Mouse (Mus musculus) brain, embryonic 14.5 days (tissue): ENCODE data around the gene Mrps2. TPM values are rescaled to one million over a fixed set of nuclear protein-coding genes. Genes with fewer than 3 reads are reported as not detected.

ENCODE experiments used
- DNase-seq: peaks from one replicate; pipeline ENCODE4 v3.0.0-alpha.2; 2011; ENCODE audit warnings: low read depth
- CTCF ChIP-seq: fragments of 200-500 bp; IDR thresholded peaks from 2 replicates; pipeline ENCODE4 v1.5.1; 2012; ENCODE audit warnings: inconsistent platforms, mild to moderate bottlenecking, moderate library complexity, borderline replicate concordance; ENCODE audit not compliant: insufficient read depth, insufficient read length; ENCODE audit errors: extremely low read depth
- POLR2A ChIP-seq: fragments of 200-500 bp; IDR thresholded peaks from 2 replicates; pipeline ENCODE4 v1.6.1; 2012; ENCODE audit warnings: mild to moderate bottlenecking, inconsistent platforms, borderline replicate concordance; ENCODE audit not compliant: poor library complexity, insufficient read depth, insufficient read length, severe bottlenecking; ENCODE audit errors: extremely low read depth
- polyA plus RNA-seq: library from polyadenylated mRNA; depleted of rRNA; stranded (reverse); fragments of >200 nt; gene quantifications from 2 replicates; pipeline ENCODE4 v1.2.3, GENCODE M21; 2012

Gene Mrps2
- polyA plus RNA-seq, 1 experiment, result 50.3 TPM

DNA sequence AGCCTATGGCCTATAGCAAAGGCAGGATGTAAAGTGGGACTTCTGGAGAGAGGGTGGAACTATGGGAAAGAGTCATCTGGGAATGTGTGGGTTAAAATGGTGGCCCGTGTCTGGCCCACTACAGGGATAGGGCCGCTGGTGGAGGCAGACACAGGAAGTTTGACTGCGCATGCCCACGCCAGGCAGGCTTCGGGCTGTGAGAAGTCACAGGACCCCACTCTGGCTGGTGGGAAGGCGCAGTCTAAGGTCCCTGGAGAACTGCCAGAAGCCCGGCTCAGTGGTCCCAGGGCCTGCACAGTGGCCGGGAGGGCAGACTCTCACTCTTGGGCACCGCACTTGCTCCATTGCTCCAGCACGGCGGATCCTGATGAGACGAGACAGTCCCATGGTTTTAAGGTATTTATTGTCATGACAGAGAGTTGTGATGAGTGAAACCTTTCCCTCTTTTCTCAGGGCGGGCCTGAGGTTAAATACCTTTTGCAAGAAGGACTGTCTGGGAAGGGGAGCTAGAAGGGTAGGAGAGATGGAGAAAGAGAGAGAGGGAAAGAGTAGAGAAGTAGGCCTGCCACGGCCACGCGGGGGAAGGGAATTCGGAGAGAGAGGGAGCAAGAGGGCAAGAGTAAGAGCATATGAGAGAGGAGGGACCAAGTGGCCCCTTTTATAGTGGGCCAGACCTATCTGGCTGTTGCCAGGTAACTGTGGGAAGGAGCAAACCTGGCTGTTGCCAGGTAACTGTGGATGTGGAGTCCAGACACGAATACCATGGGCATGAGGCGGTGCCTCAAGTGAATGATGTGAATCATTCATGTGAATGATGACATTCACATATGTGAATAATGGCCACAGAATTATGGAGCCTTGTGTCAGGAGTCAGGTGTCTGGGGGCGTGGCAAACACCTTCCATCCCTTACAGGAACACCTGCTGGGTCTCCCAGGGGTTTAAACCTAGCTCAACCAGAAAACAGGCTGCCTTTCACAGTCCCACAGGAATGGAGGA, 11.6 kb downstream of the Mrps2 start:
- no peak for TF ChIP-seq POLR2A
- no peak for TF ChIP-seq CTCF
- DNase-seq, result no peak

DNA sequence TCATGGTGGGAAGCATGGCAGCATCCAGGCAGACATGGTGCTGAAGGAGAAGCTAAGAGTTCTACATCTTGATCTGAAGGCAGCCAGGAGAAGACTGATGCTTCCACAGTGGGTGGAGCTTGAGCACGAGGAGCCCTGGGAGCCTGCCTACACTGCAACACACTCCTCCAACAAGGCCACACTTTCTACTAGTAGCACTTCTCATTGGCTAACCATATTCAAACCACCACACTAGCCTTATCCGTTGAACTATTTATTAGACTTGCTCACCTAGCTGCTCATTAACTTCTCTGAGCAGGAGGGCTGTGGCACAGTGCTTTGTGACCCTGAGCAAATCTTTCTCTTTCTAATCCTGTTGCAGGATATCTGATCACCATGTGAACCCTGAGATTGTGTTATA, 16.0 kb downstream of the Mrps2 start:
- no peak for TF ChIP-seq CTCF
- TF ChIP-seq POLR2A, result no peak
- no peak for DNase-seq

DNA sequence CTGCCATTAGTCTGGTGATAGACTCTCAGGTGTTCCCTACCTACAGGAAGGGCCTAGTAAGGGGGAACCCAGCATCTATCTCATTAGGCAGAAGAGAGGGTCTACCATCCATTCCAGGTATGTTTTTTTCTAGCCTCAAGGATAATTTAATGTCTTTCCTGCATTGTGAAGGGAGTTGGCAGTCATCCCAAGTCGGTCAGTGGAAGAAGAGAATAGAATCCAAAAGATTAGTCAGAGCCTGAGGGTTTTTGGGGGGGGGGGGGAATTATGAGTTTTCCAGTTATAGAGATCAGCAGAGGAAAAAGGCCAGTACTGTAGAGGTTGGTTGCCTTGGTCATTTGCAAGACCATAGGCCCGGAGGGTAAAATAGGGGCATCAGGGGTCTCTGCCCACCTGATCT, 26.7 kb downstream of the Mrps2 start:
- no peak for TF ChIP-seq CTCF
- TF ChIP-seq POLR2A, result no peak
- DNase-seq, result no peak

DNA sequence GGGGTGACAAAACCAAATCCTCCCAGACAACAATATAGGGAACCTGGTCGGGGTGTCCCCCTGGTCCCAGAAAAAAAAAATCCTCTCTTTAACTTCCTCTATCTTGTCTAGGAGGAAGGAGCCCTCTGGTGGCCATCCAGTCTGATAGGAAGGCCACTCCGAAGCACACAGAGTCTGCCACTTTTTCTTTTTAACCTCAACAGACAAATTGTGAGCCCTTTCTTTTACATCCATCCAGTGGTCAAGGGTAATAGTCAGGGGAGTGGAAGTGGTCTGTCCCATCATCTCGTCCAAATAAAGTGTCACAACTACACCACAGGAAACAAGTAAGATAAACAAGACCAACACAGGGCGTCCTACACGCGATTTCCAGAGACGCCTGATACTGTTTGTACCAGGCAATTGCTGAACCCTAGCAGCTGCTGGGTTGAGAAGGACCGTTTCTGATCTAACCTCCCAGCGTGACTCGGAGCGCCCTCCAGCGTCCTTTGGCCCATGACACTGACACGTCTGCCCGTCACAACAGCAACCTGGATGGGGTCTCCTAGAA, 27.4 kb downstream of the Mrps2 start:
- DNase-seq, result no peak
- no peak for TF ChIP-seq POLR2A
- peak; percentile 8; the same call in 1 of the 2 replicates for TF ChIP-seq CTCF

DNA sequence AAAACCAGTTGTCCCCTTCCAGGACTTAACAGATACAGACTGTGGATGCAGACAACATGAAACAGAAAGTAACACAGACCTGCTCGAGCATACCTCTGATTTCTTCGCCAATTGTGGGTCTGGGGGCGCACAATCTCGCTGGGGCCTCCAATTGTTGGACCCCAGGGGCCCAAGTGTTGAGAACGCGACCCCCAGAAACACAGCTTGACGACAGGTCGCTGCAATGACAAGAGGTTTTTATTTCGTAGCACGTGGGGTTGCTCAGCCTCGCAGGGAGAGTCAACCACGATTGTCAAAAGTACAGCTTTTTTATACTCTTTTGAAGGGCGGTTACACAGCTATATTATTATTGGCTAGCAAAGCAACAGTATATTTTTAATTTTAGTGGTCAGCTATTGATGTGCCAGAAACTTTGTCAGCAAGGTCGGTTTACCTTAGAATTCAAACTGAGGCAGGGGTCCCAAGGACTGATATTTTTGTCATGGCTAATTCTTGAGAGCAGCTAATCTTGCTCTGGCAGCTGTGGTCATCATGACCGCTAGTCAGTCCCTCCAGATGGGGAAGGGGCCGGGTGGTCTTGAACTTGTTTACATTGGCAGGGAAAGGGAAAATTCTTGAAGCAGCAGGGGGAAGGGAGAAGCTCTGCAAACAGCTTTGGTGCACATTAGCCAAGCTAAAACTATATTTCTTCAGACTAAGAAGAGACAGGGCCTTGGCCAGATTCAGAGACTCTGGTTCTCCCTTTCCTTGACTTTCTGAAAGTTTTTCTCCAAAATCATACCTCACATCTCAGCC, 28.1 kb downstream of the Mrps2 start:
- TF ChIP-seq POLR2A (no peak), CTCF (no peak)
- no peak for DNase-seq

DNA sequence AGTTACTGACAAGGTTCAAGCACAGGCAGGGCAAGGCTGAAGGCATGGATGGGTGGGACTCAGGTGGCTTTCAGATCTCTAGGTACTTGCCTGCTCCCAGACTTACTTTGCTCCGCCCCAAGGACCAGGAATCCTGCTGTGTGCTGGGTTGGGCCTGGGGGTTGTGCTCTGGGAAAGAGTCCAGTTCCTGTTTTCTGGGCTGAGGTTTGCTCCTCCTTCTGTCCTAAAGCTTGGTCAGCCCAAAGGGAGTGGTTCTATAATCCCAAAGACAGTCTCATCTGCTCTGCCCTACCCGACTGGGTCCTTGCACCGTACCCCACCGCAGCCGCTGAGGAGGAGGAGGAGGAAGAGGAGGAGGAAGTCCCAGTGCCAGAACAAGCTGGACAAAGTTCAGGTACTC, 28.8 kb downstream of the Mrps2 start, which contains the start of gene Gbgt1:
Gene Gbgt1 (plus strand): TSS at position 221 of the 400 bp plus-strand sequence.
- no peak for TF ChIP-seq POLR2A
- no peak for TF ChIP-seq CTCF
- DNase-seq, result no peak

DNA sequence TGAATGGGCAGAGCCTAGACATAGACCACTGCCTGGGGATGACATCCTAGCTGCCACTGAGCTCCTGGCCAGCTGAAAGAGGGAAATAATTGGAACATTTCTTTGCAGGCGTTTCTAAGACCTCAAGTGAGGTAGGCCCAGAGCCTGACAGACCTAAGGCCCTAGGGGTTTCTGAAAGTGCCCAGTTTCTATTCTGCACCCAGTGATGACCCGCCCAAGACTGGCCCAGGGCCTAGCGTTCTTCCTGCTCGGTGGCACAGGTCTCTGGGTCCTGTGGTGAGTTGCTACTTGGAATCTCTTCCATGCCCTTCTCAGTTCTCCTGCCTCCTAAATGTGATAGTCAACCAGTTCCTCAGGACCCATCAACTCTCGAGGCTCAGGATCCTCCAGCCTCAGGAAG, 29.7 kb downstream of the Mrps2 start:
- no peak for DNase-seq
- TF ChIP-seq POLR2A, result no peak
- no peak for TF ChIP-seq CTCF

DNA sequence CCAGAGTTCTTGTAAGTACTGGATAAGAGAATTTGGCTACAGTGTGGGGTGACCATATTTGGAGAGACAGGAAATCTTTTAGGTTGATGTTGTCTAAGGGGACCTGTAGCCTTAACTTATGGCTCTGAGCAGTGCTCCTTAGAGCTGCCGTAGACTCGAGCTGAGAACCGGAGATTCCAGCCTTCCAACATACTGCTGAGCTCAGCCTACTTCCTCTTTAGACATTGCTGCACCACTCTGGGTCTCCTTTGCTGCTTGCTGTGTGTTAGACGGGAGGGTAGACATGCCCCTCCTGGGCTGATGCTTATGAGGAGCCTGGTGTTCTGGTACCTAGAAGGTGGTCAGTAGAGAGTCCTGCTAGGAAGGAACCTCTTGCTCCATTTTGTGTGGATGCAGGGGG, 30.6 kb downstream of the Mrps2 start:
- no peak for DNase-seq
- no peak for TF ChIP-seq CTCF
- no peak for TF ChIP-seq POLR2A

DNA sequence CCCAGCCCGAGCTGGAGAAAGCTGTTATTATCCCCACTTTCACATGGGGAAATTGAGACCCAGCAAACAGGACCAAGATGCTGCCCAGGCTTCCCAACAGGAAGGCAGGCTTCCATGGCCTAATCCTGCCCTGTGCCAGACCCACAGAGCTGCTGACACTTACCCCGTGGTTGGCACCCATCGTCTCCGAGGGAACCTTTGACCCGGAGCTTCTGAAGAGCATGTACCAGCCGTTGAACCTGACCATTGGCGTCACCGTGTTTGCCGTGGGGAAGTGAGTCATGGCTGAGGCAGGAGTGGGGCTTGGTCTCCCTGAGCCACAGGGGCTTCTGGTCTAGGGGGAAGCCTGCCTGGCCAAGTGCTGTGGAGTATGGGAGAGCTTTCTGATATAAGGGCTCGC, 35.1 kb downstream of the Mrps2 start:
- no peak for TF ChIP-seq POLR2A
- TF ChIP-seq CTCF, result no peak
- DNase-seq, result no peak

DNA sequence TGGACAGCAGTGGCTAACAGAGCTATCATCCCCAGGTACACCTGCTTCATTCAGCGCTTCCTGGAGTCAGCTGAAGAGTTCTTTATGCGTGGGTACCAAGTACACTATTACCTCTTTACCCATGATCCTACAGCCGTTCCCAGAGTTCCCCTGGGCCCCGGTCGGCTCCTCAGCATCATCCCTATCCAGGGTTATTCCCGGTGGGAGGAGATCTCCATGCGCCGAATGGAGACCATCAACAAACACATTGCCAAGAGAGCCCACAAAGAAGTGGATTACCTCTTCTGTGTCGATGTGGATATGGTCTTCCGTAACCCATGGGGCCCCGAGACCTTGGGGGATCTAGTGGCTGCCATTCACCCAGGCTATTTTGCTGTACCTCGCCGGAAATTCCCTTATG, 36.8 kb downstream of the Mrps2 start:
- DNase-seq, result no peak
- no peak for TF ChIP-seq CTCF
- TF ChIP-seq POLR2A, result no peak

DNA sequence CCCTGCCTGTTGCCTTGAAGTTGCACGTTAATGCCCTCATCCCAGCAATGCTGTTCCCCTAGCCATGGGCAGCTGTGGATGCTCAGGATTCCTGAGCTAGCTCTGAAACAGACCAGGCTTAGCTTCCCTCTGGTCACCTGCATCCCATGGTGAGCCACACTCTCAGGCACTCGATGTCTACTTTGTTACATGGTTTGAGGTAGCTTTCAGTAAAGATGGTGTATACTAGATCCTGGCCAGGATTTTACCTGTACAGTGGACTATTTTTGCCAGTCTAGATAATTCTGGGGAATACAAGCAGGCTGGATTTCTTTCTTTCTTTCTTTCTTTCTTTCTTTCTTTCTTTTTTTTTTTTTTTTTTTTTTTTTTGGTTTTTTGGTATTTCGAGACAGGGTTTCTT, 37.9 kb downstream of the Mrps2 start, which contains the start of gene Gm10134:
Gene Gm10134 (plus strand): TSS at position 301 of the 400 bp plus-strand sequence.
- DNase-seq, result no peak
- TF ChIP-seq POLR2A, result no peak
- no peak for TF ChIP-seq CTCF
